Mouse (Mus musculus): ENCODE measurements around the gene Kap. TPM values are rescaled to one million over a fixed set of nuclear protein-coding genes. Genes with fewer than 3 reads are reported as not detected.
"Not testable (repeated sequence)": the region's sequence is repeated elsewhere in the genome, so short reads cannot be mapped to it uniquely, and the experiment has no call there.

Gene Kap
- not detected in 2 replicates for polyA plus RNA-seq (2015; fragmentation: Nextera tagmentation; extraction: Ambion mirVana)

DNA sequence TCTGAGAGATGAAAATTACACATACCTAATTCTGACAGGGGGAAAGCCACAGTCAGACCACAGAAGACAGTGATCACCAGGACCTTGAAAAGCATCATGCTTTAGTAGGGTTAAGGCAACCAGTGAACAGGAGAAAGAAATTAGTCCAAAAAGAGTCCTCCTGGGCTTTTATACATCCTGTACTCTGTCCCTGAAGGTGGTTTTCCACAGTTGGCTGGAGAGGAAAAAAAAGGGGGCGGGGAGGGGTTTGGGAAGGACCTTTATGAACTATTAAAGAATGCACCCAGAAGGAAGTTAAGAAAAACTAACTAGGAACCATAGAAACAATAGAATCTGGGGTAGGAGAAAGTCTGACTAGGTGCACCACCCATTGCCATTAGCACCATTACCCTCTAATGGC, at the start of gene Kap:
TSS of gene Kap (minus strand) at position 237 of the 400 bp plus-strand sequence.
- no peak within 1 kb of the TSS for H3K27ac ChIP-seq (ENCODE audit: low read length)
- H3K27me3 ChIP-seq (replicated peaks; ENCODE audit: control insufficient read depth, insufficient read depth, low read length): no peaks in the 10 kb centered on the region
- no peaks in the 10 kb centered on the region for H3K4me1 ChIP-seq (ENCODE audit: control insufficient read depth, insufficient read depth, low read length)
- WGBS: 67% methylated on average over 1 of the region's 1 CpGs
- no peaks in the 10 kb centered on the region for H3K9me3 ChIP-seq (ENCODE audit: control insufficient read depth, low read length)
- no peak within 1 kb of the TSS for H3K9ac ChIP-seq (ENCODE audit: low read depth, low read length)
- no peak within 1 kb of the TSS for H3K4me2 ChIP-seq (ENCODE audit: low read depth, low read length)
- ATAC-seq: no peak
- H3K4me3 ChIP-seq (ENCODE audit: low read length): no peak within 1 kb of the TSS
- H3K36me3 ChIP-seq (ENCODE audit: control insufficient read depth, insufficient read depth, low read length): no peaks in the 10 kb centered on the region

DNA sequence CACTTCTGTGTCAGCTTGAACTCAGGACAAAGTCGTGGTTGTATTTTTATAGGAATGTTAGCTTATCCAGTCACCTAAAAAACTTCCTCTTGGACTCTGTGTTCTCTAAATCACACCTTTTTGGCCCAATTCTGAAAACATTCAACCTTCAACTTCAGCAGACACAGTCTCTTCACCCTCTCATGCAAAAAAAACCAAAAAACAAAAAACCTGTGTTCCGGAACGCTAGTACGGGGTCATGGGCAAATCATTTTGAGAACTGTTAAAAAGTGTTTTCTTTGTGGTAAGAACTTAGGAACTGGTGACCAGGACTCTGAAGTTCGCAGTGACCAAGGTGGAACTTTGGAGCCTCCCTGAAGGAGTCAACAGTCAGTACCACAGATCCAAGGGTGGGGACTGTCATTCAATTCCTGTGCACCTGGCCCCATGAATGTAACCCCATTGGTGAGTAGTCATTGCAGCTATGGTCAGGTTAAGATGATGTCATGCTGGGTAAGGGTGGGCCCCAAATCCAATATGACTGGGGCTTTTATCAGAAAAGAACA, 32.4 kb upstream of the Kap start:
- ATAC-seq: no peak
- no peaks in the 10 kb centered on the region for H3K36me3 ChIP-seq (ENCODE audit: control insufficient read depth, insufficient read depth, low read length)
- H3K4me3 ChIP-seq (ENCODE audit: low read length): no peak overlapping the region
- H3K4me2 ChIP-seq (ENCODE audit: low read depth, low read length): no peak overlapping the region
- H3K27ac ChIP-seq (ENCODE audit: low read length): no peak overlapping the region
- no peaks in the 10 kb centered on the region for H3K9me3 ChIP-seq (ENCODE audit: control insufficient read depth, low read length)
- no peak overlapping the region for H3K9ac ChIP-seq (ENCODE audit: low read depth, low read length)
- H3K27me3 ChIP-seq (replicated peaks; ENCODE audit: control insufficient read depth, insufficient read depth, low read length): no peaks in the 10 kb centered on the region
- WGBS: 88% methylated on average over 5 of the region's 5 CpGs
- no peaks in the 10 kb centered on the region for H3K4me1 ChIP-seq (ENCODE audit: control insufficient read depth, insufficient read depth, low read length)

DNA sequence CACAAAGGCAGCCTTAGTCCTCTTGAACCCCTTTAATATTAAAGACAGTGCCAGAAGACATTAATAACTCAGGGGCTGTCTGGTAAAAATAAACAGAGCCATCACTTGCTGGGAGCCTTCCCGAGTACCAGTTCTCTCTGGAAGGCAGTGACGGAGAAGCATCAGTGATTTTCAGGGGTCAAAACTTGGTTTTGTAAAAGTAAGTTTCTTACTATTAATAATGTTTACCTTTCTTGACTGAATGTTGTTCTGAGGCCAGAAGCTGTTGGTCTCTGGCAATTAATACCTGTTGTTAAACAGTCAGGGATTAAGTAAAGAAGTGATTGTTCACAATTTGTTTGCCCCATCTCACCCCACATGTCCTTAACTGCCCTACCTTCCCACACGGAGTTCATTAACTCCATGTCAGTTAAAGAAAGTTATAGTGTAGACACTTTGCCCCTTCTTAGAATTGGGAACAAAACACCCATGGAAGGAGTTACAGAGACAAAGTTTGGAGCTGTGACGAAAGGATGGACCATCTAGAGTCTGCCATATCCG, 30.0 kb upstream of the Kap start:
- Histone ChIP-seq H3K4me3 (ENCODE audit: low read length) (no peak overlapping the region), H3K27me3 (replicated peaks; ENCODE audit: control insufficient read depth, insufficient read depth, low read length) (no peaks in the 10 kb centered on the region), H3K27ac (ENCODE audit: low read length) (no peak overlapping the region), H3K4me1 (ENCODE audit: control insufficient read depth, insufficient read depth, low read length) (no peaks in the 10 kb centered on the region), H3K36me3 (ENCODE audit: control insufficient read depth, insufficient read depth, low read length) (no peaks in the 10 kb centered on the region), H3K4me2 (ENCODE audit: low read depth, low read length) (no peak overlapping the region), H3K9me3 (ENCODE audit: control insufficient read depth, low read length) (no peaks in the 10 kb centered on the region), H3K9ac (ENCODE audit: low read depth, low read length) (no peak overlapping the region)
- WGBS: 67% methylated on average over 5 of the region's 5 CpGs
- ATAC-seq: no peak

DNA sequence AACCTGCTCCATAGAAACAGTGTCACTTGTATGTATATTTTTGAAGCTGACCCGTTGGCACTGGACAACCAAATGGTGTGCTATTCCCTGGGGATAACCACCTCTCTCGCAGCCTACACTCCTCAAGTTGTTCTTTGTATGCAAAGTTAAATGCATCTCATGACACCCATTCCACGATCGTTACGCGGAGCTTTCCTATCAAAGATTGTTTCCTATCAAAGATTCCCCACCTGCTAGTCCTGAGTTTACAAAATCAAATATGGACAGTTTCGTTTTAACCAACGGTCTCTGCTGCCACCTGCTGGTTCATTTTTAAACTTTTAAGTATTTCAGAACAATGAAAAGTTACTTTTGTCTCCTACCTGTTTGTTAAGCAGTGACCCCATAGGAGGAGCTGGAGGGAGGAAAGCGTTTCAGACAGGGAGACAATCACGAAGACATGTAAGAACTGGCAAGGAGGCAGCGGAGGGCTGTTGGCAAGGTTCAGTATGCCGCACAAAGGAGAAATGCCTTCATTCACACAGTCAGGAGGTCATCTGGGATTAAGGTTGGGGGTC, 22.4 kb upstream of the Kap start:
- Histone ChIP-seq H3K4me3 (ENCODE audit: low read length) (no peak overlapping the region), H3K4me1 (ENCODE audit: control insufficient read depth, insufficient read depth, low read length) (no peaks in the 10 kb centered on the region), H3K9ac (ENCODE audit: low read depth, low read length) (no peak overlapping the region), H3K27me3 (replicated peaks; ENCODE audit: control insufficient read depth, insufficient read depth, low read length) (no peaks in the 10 kb centered on the region), H3K4me2 (ENCODE audit: low read depth, low read length) (no peak overlapping the region), H3K27ac (ENCODE audit: low read length) (no peak overlapping the region), H3K36me3 (ENCODE audit: control insufficient read depth, insufficient read depth, low read length) (no peaks in the 10 kb centered on the region), H3K9me3 (ENCODE audit: control insufficient read depth, low read length) (no peaks in the 10 kb centered on the region)
- no peak for ATAC-seq
- WGBS: 28% methylated on average over 12 of the region's 12 CpGs

DNA sequence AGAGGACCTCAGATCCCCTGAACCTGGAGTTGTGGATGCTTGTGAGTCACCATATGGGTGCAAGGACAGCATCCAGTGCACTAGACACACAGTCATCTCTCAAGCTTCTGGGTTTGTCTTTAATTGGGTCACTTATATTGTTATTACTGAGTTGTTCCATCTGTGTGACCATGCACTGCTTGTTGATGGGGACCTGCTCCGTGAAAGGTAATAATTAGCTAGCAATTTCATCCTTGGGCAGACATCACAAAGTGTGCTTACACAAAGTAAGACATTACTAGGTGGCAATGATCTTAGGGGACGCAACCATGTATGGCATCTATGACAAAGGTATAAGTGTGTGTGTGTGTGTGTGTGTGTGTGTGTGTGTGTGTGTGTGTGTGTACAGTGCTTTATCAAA, 19.1 kb upstream of the Kap start:
- Histone ChIP-seq H3K27ac (ENCODE audit: low read length) (no peak overlapping the region), H3K9me3 (ENCODE audit: control insufficient read depth, low read length) (no peaks in the 10 kb centered on the region), H3K27me3 (replicated peaks; ENCODE audit: control insufficient read depth, insufficient read depth, low read length) (no peaks in the 10 kb centered on the region), H3K9ac (ENCODE audit: low read depth, low read length) (no peak overlapping the region), H3K4me2 (ENCODE audit: low read depth, low read length) (no peak overlapping the region), H3K4me3 (ENCODE audit: low read length) (no peak overlapping the region), H3K4me1 (ENCODE audit: control insufficient read depth, insufficient read depth, low read length) (no peaks in the 10 kb centered on the region), H3K36me3 (ENCODE audit: control insufficient read depth, insufficient read depth, low read length) (no peaks in the 10 kb centered on the region)
- 75% methylated on average over 2 of the region's 2 CpGs for WGBS
- ATAC-seq: no peak

DNA sequence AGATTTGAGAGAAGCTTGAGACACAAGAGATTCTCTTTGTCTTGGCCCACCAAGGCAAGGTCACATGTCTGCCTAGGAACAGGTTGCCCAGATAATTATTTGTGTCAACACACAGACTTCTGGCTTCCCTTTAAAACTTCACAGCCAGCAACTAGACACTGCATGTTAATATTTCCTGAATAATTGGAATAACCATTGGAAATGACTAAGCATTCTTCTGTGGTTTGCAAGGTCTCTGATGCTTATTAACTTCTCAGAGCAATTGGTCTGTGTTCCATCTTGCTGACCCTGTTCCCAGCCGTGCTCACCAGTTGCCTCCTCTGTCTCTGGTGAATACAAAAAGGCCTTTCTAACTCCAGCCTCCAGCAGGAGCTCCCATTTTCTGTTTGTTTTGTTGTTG, 17.6 kb upstream of the Kap start:
- Histone ChIP-seq H3K4me1 (ENCODE audit: control insufficient read depth, insufficient read depth, low read length) (no peaks in the 10 kb centered on the region), H3K4me3 (ENCODE audit: low read length) (no peak overlapping the region), H3K9ac (ENCODE audit: low read depth, low read length) (no peak overlapping the region), H3K36me3 (ENCODE audit: control insufficient read depth, insufficient read depth, low read length) (no peaks in the 10 kb centered on the region), H3K27me3 (replicated peaks; ENCODE audit: control insufficient read depth, insufficient read depth, low read length) (no peaks in the 10 kb centered on the region), H3K4me2 (ENCODE audit: low read depth, low read length) (no peak overlapping the region), H3K9me3 (ENCODE audit: control insufficient read depth, low read length) (no peaks in the 10 kb centered on the region), H3K27ac (ENCODE audit: low read length) (no peak overlapping the region)
- no peak for ATAC-seq
- WGBS: 52% methylated on average over 1 of the region's 1 CpGs

DNA sequence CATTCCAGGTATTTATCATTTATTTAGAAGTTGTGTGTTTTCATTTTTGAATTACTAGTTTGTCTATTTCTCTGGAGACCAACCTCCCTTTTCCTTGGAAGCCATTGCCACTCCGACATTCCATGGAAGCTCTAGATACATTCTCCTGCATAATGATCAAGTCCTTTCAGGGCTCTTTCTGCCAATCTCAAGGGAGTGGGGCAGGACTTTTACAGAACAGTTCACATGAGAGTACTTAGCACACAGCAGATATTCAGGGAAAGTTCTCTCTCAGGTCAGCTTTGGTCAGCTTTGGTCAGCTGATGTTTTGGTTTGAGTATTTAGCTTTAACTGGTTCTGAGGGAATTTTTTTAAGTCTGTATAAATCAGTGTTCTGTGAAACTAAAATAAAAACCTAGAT, 14.8 kb upstream of the Kap start:
- 89% methylated on average over 1 of the region's 1 CpGs for WGBS
- H3K9me3 ChIP-seq (ENCODE audit: control insufficient read depth, low read length): no peaks in the 10 kb centered on the region
- H3K4me1 ChIP-seq (ENCODE audit: control insufficient read depth, insufficient read depth, low read length): no peaks in the 10 kb centered on the region
- no peak overlapping the region for H3K9ac ChIP-seq (ENCODE audit: low read depth, low read length)
- H3K4me2 ChIP-seq (ENCODE audit: low read depth, low read length): no peak overlapping the region
- H3K36me3 ChIP-seq (ENCODE audit: control insufficient read depth, insufficient read depth, low read length): no peaks in the 10 kb centered on the region
- no peak overlapping the region for H3K27ac ChIP-seq (ENCODE audit: low read length)
- no peaks in the 10 kb centered on the region for H3K27me3 ChIP-seq (replicated peaks; ENCODE audit: control insufficient read depth, insufficient read depth, low read length)
- H3K4me3 ChIP-seq (ENCODE audit: low read length): no peak overlapping the region
- ATAC-seq: no peak

DNA sequence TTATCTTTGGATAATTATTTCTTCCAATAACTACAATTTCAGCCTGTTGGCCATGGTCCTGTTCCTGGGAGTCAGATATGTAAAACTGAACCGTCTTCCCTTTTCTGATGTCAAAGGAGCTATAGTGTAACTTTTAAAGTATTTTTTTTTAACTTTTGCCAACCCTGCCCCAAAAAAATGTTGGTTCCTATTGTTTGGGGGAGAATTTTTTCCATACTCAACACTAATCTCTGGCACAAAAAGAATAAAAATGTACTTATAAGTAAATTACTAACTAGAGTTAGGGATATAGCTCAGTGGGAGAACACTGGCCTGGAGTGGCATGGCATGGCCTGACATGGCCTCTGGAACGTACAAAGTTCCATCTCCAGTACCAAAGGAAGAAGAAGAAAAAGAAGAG, 2.3 kb upstream of the Kap start:
- H3K27ac ChIP-seq (ENCODE audit: low read length): no peak overlapping the region
- WGBS: 79% methylated on average over 2 of the region's 2 CpGs
- H3K27me3 ChIP-seq (replicated peaks; ENCODE audit: control insufficient read depth, insufficient read depth, low read length): no peaks in the 10 kb centered on the region
- no peaks in the 10 kb centered on the region for H3K9me3 ChIP-seq (ENCODE audit: control insufficient read depth, low read length)
- no peak overlapping the region for H3K9ac ChIP-seq (ENCODE audit: low read depth, low read length)
- H3K4me2 ChIP-seq (ENCODE audit: low read depth, low read length): no peak overlapping the region
- no peak overlapping the region for H3K4me3 ChIP-seq (ENCODE audit: low read length)
- ATAC-seq: no peak
- no peaks in the 10 kb centered on the region for H3K4me1 ChIP-seq (ENCODE audit: control insufficient read depth, insufficient read depth, low read length)
- no peaks in the 10 kb centered on the region for H3K36me3 ChIP-seq (ENCODE audit: control insufficient read depth, insufficient read depth, low read length)

DNA sequence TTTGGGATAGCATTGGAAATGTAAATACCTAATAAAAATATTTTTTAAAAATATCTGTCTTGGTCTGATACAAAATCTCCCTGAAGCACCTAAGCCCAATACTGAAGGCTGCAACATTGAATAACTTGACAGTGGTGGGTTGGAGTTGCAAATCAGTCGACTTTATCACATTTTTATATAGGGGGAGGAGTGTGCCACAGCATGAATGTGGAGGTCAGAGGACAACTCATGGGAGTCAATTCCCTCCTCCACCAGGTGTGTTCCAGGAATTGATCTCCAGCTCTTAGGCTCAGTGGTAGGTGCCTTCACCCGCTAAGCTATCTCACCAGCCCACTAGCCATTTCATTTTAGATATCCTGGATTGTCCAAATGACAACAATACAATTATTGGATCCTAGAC, 4.2 kb downstream of the Kap start:
- Histone ChIP-seq H3K27ac (ENCODE audit: low read length) (no peak overlapping the region), H3K4me1 (ENCODE audit: control insufficient read depth, insufficient read depth, low read length) (no peaks in the 10 kb centered on the region), H3K9ac (ENCODE audit: low read depth, low read length) (no peak overlapping the region), H3K36me3 (ENCODE audit: control insufficient read depth, insufficient read depth, low read length) (no peaks in the 10 kb centered on the region), H3K9me3 (ENCODE audit: control insufficient read depth, low read length) (no peaks in the 10 kb centered on the region), H3K4me2 (ENCODE audit: low read depth, low read length) (no peak overlapping the region), H3K4me3 (ENCODE audit: low read length) (no peak overlapping the region), H3K27me3 (replicated peaks; ENCODE audit: control insufficient read depth, insufficient read depth, low read length) (no peaks in the 10 kb centered on the region)
- 71% methylated on average over 2 of the region's 2 CpGs for WGBS
- no peak for ATAC-seq

DNA sequence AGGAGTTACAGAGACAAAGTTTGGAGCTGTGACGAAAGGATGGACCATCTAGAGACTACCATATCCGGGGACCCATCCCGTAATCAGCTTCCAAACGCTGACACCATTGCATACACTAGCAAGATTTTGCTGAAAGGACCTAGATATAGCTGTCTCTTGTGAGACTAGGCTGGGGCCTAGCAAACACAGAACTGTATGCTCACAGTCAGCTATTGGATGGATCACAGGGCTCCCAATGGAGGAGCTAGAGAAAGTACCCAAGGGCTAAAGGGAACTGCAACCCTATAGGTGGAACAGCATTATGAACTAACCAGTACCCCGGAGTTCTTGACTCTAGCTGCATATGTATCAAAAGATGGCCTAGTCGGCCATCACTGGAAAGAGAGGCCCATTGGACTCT, 4.7 kb downstream of the Kap start:
- not testable (repeated sequence) for H3K4me3 ChIP-seq (ENCODE audit: low read length); H3K9me3 ChIP-seq (ENCODE audit: control insufficient read depth, low read length); H3K36me3 ChIP-seq (ENCODE audit: control insufficient read depth, insufficient read depth, low read length); H3K4me1 ChIP-seq (ENCODE audit: control insufficient read depth, insufficient read depth, low read length); H3K4me2 ChIP-seq (ENCODE audit: low read depth, low read length); ATAC-seq; H3K27ac ChIP-seq (ENCODE audit: low read length); H3K9ac ChIP-seq (ENCODE audit: low read depth, low read length); H3K27me3 ChIP-seq (replicated peaks; ENCODE audit: control insufficient read depth, insufficient read depth, low read length)
- 87% methylated on average over 6 of the region's 6 CpGs for WGBS

Data from intestine, embryonic 16.5 days (tissue).